Mouse (Mus musculus): ENCODE results near the gene Ythdf2. TPM values are rescaled to one million over a fixed set of nuclear protein-coding genes. Genes with fewer than 3 reads are reported as not detected.
A peak's percentile ranks its signal among the peaks of the same experiment; 100 is the strongest.

Ythdf2 gene
- total and polyA plus RNA-seq, 3 experiments = 80.4 to 979 (median 103) TPM

DNA sequence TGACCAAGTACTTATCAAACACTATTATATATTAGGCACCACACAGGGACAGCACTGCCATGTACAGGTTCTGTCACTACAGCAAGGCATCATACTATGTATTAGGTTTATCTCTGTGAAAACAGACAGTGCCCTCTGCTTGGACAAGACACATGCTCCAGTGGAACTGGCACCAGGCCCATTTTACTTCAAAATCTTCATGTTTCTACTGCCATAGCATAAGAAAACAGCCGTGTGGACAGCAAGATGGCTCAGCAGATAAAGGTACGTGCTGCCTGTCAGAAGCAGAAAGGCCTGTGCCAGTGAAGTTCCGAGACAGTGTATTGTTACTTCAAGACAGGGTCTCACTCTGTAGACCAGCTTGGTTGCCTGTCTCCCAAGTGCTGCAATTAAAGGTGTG, 29.1 kb upstream of the Ythdf2 start:
- H3K9ac ChIP-seq (ENCODE audit: control insufficient read depth, low read depth, low read length, poor library complexity, severe bottlenecking) = no peak overlapping the region
- peaks cover 12 to 19% of the 10 kb centered on the region in 2 experiments for H3K4me1 ChIP-seq (ENCODE audit: control insufficient read depth in 1 of 2, insufficient read depth in 2 of 2, low read length in 2 of 2)
- DNase-seq (ENCODE audit: low read depth, low spot score) = peak; percentile 80
- no peaks in the 10 kb centered on the region for H3K9me3 ChIP-seq (replicated peaks; ENCODE audit: insufficient read depth, low read length)
- H3K36me3 ChIP-seq (ENCODE audit: control insufficient read depth in 1 of 2, insufficient read depth in 2 of 2, low read length in 2 of 2) = peaks cover 3 to 24% of the 10 kb centered on the region in 2 experiments
- no peaks in the 10 kb centered on the region for H3K79me2 ChIP-seq (ENCODE audit: control insufficient read depth, insufficient read depth, low read length, poor library complexity)
- H3K27me3 ChIP-seq (ENCODE audit: control insufficient read depth in 1 of 2, insufficient read depth in 2 of 2, low read length in 2 of 2) = no peaks in the 10 kb centered on the region
- no peak overlapping the region for H3K4me3 ChIP-seq (ENCODE audit: control insufficient read depth in 1 of 2, insufficient read depth in 1 of 2, low read depth in 2 of 2, low read length in 2 of 2)
- TF ChIP-seq TAL1 (IDR thresholded peaks at IDR 0.05; ENCODE audit: low read length) (peak; percentile 90), MYC (IDR thresholded peaks at IDR 0.05; ENCODE audit: low read depth, low read length) (peak; percentile 59; the same call in 1 of the 2 replicates), ETS1 (IDR thresholded peaks at IDR 0.05; ENCODE audit: low read depth, low read length) (peak; percentile 49; the same call in 1 of the 2 replicates), GATA1 (IDR thresholded peaks at IDR 0.05; ENCODE audit: low read depth, low read length) (peak; percentile 74), MXI1 (IDR thresholded peaks at IDR 0.05; ENCODE audit: low read depth, low read length) (0 out of 2 replicates have a peak, but pooled peaks have one; percentile 37), EP300 (IDR thresholded peaks at IDR 0.05; ENCODE audit: low read depth in 1 of 2, low read length in 2 of 2) (peak; percentile 7 to 58; a peak in 1 of 4 replicates), CHD2 (IDR thresholded peaks at IDR 0.05; ENCODE audit: low read length) (no peak), MAZ (IDR thresholded peaks at IDR 0.05; ENCODE audit: low read depth, low read length) (no peak)
- H3K27ac ChIP-seq (ENCODE audit: control insufficient read depth, low read depth, low read length) = peak overlapping the region; percentile 53

DNA sequence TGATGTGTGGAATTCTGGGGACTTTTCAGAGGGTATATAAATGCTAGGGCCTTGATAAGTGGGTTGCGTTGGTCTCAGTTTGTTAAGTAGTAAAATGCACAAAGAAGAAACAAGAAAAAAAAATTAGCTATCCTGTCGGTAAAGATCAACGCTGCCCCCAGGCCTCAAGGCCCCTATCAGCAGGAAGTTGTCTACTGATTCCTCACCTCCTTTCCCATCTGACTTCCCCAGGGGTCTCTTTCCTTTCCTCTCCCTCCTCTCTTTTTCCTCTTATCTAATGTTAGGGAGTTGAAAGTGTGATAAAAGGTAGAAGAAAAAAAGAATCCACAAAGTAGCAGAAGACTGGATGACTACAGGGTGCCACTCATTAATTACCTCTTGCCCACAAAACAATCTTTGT, 28.3 kb upstream of the Ythdf2 start:
- TF ChIP-seq SIN3A (IDR thresholded peaks at IDR 0.05; ENCODE audit: low read length) (0 out of 2 replicates have a peak, but pooled peaks have one; percentile 42), GATA1 (IDR thresholded peaks at IDR 0.05; ENCODE audit: low read depth, low read length) (peak; percentile 82), TAL1 (IDR thresholded peaks at IDR 0.05; ENCODE audit: low read length) (0 out of 2 replicates have a peak, but pooled peaks have one; percentile 19), CTCF (IDR thresholded peaks at IDR 0.05 in 2 of 3, conservative IDR thresholded peaks at IDR 0.05 in 1 of 3; ENCODE audit: control insufficient read depth in 1 of 3, insufficient read depth in 1 of 3, low read depth in 2 of 3, low read length in 3 of 3, poor library complexity in 1 of 3, severe bottlenecking in 1 of 3) (no peak), ETS1 (IDR thresholded peaks at IDR 0.05; ENCODE audit: low read depth, low read length) (peak; percentile 17; the same call in 1 of the 2 replicates), CHD2 (IDR thresholded peaks at IDR 0.05; ENCODE audit: low read length) (no peak), POLR2AphosphoS5 (IDR thresholded peaks at IDR 0.05; ENCODE audit: borderline replicate concordance, low read depth, low read length) (no peak), MEF2A (IDR thresholded peaks at IDR 0.05; ENCODE audit: extremely low read depth, insufficient replicate concordance, low read depth, low read length, poor library complexity, severe bottlenecking) (no peak), ZNF384 (IDR thresholded peaks at IDR 0.05; ENCODE audit: low read depth, low read length) (peak; percentile 70), MAFK (IDR thresholded peaks at IDR 0.05; ENCODE audit: borderline replicate concordance, low read depth, low read length) (0 out of 2 replicates have a peak, but pooled peaks have one; percentile 32), RCOR1 (IDR thresholded peaks at IDR 0.05; ENCODE audit: low read depth, low read length) (peak; percentile 57; the same call in 1 of the 2 replicates), TCF12 (IDR thresholded peaks at IDR 0.05; ENCODE audit: low read depth, low read length) (peak; percentile 63; the same call in 1 of the 2 replicates), EP300 (IDR thresholded peaks at IDR 0.05; ENCODE audit: low read depth in 1 of 2, low read length in 2 of 2) (peak; percentile 80 to 82), E2F4 (IDR thresholded peaks at IDR 0.05; ENCODE audit: borderline replicate concordance, low read depth, low read length) (no peak), MXI1 (IDR thresholded peaks at IDR 0.05; ENCODE audit: low read depth, low read length) (peak; percentile 57; the same call in 1 of the 2 replicates), BHLHE40 (IDR thresholded peaks at IDR 0.05; ENCODE audit: borderline replicate concordance, low read depth, low read length) (peak; percentile 46)
- peaks cover 3 to 24% of the 10 kb centered on the region in 2 experiments for H3K36me3 ChIP-seq (ENCODE audit: control insufficient read depth in 1 of 2, insufficient read depth in 2 of 2, low read length in 2 of 2)

More for the DNA sequence above, 28.3 kb upstream of the Ythdf2 start:
- no peaks in the 10 kb centered on the region for H3K27me3 ChIP-seq (ENCODE audit: control insufficient read depth in 1 of 2, insufficient read depth in 2 of 2, low read length in 2 of 2)
- no peaks in the 10 kb centered on the region for H3K9me3 ChIP-seq (replicated peaks; ENCODE audit: insufficient read depth, low read length)
- peak overlapping the region; percentile 50 for H3K27ac ChIP-seq (ENCODE audit: control insufficient read depth, low read depth, low read length)
- peaks cover 12 to 19% of the 10 kb centered on the region in 2 experiments for H3K4me1 ChIP-seq (ENCODE audit: control insufficient read depth in 1 of 2, insufficient read depth in 2 of 2, low read length in 2 of 2)
- H3K9ac ChIP-seq (ENCODE audit: control insufficient read depth, low read depth, low read length, poor library complexity, severe bottlenecking) = no peak overlapping the region
- DNase-seq (ENCODE audit: low read depth, low spot score) = peak; percentile 42
- H3K4me3 ChIP-seq (ENCODE audit: control insufficient read depth in 1 of 2, insufficient read depth in 1 of 2, low read depth in 2 of 2, low read length in 2 of 2) = no peak overlapping the region
- H3K79me2 ChIP-seq (ENCODE audit: control insufficient read depth, insufficient read depth, low read length, poor library complexity) = no peaks in the 10 kb centered on the region

All from MEL (cell line).